Mouse (Mus musculus) A20 (cell line): ENCODE data around the gene Dock4.
A peak's percentile ranks its signal among the peaks of the same experiment; 100 is the strongest.

Experiments
- DNase-seq: peaks from one replicate; pipeline ENCODE4 v3.0.0-alpha.2; 2011; ENCODE audit warnings: low read depth, low spot score

The Dock4 gene

DNA sequence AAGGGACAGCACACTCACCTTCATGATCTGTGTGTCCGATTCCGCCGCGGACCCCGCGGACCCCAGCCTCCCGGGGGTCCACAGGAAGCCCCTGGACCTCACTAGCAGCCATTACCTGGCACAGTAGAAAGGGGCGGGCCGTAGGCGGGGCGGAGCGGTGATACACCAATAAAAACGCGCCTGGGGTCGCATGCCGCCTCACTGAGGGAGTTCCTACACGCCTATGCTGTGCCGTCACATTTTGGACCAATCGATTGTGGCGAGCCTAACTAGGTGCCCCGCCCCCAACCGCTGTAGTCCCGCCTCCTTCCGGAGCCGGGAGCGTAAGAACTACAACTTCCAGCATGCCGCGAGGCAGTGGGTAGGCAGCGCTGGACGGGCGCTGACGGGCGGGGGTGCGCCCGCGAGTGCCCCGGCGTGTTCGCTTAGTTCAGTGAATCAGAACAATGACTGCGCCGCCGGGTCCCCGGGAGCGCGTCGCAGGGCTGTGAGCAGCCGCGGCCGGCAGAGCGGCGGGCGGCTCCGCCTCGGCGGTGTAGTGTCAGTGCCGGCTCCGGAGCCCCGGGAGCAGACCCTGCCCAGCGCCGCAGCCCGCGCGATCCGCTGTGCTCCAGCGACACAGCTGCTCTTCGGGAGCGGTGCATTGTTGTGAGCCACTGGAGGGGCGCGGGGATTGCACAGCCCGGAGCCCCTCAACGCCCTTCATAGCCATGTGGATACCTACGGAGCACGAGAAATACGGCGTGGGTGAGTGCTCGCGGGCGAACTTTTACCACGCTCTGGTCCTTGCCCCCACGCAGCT is at the start of gene Dock4, which contains the start of gene Zfp277:
Gene Dock4 (plus strand): TSS at position 305 of the 802 bp plus-strand sequence.
Gene Zfp277 (minus strand): TSS at position 255 of the 802 bp plus-strand sequence.
- peak; percentile 99 for DNase-seq

- DNase-seq: no peak
Observed at GRCm38 (mm10) chr12:40398916-40399315, 46.8 kb upstream of the Dock4 start.

- no peak for DNase-seq
Observed at GRCm38 (mm10) chr12:40399386-40399785, 46.4 kb upstream of the Dock4 start.

DNA sequence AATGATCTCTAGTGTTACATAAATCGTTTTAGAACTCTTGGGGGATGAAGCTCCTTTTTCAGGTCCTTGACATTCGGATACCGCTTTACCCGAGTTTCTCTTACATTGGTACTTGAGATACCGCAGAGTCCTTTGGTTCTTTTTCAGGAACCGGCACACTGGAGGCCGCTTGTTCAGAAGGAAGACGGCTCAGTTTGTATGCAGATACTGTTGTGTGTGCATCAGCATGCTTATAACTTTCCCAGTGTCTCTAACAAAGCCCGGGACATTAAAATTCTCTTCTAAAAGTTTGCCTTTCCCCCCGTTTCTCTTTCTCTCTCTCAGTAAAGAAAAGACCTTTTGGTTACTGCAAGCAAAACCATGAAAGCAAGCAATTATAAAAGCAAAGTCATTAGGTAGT is 45.9 kb upstream of the Dock4 start:
- no peak for DNase-seq

GRCm38 (mm10) chr12:40414682-40415311 is 31.0 kb upstream of the Dock4 start:
- DNase-seq: no peak

- DNase-seq: no peak
Observed at GRCm38 (mm10) chr12:40415312-40415925, 30.3 kb upstream of the Dock4 start.

GRCm38 (mm10) chr12:40417257-40417656 is 28.5 kb upstream of the Dock4 start:
- no peak for DNase-seq

DNA sequence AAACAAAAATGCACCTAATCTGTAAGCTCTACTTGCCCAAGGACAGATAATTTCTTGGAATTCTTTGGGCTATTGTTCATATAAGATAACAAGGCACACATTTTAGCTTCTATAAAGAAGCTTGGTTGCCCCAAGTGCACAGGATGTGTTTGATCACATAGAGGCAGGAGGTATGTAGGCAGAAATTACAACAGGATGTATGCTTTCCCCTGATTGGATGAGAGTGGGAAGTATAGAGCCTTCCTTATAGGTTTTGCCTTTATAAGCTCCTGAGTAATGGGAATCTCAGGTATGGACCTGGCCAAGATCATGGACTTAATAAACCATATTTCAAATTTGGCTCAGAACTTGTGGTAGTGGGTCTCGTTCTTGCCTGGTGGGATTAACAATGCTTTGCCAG is 20.8 kb upstream of the Dock4 start:
- no peak for DNase-seq

DNA sequence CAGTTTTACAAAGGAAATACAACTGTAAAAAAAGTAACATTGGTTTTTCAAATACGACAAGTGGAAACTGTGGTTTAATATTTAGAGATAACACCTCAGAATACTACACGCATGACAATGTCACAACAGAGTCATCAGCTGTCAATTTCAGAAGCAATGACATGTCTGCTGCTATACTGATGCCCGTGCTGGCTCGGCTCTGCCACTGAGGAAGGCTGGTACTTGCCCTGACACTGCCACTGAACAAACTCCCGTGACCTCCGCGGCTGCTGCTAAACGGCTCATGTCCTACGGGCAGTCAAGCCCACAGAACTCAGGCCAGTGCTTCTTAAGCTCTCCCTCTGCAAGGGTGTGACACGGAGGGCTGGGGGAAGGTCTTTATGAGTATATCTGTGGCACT is 18.1 kb upstream of the Dock4 start:
- DNase-seq: no peak

- no peak for DNase-seq
Observed at GRCm38 (mm10) chr12:40429976-40430375, 15.8 kb upstream of the Dock4 start.

DNA sequence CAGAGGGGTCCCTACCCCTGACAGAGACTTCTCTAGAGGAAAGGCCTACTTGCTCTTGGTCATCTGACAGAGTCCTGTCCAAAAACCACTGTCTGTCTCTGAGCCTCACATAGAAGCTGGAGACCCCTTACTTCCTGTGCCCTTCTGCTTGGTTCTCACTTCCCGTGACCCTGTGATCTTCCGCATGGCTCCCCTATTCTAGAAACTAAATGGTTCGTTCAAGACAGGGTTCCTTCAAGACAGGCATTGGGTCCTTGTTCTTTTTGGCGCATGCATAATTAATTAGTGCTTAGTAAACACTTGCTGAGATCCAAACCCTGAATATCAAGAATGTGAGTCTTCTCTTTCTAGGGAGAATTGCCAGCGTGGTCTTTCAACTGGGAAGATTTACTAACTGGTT is 14.7 kb upstream of the Dock4 start:
- no peak for DNase-seq

DNA sequence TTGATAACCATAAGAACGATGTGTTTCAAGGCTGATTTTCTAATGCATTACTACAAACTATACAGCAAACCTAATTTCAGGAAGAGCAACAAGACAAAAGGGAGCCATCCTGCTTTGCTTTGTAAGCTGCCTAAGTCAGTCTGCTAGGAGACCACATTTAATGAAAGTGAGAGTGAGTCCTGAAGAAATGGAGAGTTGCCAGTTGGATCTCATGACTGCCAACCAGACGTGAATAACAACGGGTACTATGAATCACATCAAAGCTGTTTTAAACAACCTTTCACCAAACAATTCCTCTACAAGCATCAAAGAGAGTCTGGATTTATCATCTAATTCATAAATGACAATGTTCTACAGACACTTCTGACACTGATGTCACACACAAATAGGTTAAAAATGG is 11.7 kb upstream of the Dock4 start:
- DNase-seq: no peak

GRCm38 (mm10) chr12:40438049-40438448 is 7.7 kb upstream of the Dock4 start:
- DNase-seq: no peak

DNA sequence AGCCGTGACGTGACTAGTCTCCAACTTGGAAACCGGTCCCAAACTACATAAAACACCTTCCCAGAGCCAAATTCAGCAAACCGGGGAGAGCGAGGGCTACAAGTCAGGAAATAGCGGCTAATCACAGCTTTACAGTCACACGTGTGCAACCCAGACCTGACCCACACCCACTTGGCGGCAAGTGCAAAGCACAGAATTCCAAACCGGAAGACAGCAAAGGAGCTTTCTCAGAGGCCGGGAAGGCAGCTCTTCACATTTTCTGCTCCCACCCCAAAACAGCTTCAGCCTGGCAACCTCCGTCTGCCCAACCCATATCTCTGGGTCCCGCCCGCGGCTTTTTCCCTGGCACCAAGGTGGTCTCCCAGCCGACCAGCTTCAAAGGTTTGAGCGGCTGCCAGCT is 546 bp upstream of the Dock4 start:
- DNase-seq: no peak

- DNase-seq: peak; percentile 51
Observed at GRCm38 (mm10) chr12:40446450-40447381, 964 bp downstream of the Dock4 start.

DNA sequence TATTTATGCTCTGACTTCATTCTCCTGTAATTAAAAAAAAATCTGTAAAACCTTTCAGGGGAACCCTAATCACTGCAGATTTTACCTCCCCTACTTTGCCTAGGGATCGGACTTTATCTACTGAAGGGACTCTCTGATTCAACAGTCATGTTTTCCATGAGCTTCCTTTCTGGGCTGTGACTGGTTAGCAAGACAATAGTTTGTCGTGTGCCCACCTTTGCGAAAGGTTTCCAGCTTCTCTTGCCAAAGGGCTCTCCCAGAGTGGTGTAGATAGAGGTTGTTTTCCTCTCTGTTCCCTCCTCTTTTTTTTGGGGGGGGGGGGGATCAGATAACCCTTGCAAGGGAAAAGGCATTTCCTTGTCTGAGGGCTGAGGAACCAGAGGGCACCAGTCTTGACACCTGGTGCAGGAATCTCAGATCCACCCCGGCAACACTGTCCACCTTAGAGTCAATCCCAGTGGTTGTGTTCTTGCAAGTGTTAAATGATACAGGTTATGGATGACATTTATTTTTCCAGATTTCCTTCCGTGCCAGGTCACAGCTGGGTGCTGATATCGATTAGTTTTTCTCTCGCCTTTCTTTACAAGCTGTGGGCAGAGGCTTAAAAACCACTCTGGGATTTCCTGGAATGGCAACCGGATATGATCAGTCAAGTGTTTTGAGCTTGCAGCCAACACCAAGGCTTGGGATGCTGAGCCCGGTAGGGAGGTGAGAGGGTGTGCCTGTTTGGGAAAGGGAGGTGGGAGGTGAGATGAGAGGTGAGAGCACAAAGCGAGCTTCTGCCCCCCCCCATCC is 2.0 kb downstream of the Dock4 start:
- no peak for DNase-seq

- no peak for DNase-seq
Observed at GRCm38 (mm10) chr12:40449119-40449795, 3.5 kb downstream of the Dock4 start.

DNA sequence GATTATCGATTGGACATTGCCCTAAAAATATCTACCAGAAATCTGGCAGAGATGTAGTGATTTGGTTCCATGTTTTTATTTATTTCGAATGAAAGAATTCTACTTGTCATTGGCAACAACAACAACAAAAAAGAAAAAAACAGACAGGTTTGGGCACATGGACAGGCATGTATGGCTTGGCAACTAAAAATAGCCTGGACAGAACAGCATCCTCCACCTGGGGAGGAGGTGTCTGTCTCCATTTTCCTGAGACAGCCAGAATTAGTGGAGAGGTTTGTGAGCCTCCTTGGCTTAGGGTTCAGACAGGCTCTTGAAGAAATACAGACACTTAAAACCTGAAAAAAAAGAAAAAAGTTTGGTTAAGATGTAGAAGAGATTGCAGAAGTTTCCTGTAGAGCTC is 10.8 kb downstream of the Dock4 start:
- no peak for DNase-seq

DNA sequence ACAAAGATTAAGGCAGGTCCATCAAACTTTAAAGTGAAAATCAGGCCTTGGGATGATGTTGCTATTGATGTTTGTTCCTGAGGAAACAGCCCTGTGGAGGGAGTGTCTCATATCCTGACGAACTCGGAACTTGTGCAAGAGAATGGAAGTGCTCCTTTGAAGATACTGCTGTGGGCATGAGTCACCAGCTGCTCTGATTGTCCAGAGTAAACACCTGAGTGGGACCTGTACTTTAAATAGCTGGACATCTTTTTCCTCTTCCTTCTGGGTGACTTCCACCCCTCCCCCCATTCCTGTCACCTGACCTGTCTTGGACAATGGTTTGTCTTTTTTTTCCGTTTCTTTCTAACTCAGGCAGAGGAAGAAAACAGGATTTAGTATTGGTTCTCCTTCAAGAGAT is 13.2 kb downstream of the Dock4 start:
- DNase-seq: no peak

DNA sequence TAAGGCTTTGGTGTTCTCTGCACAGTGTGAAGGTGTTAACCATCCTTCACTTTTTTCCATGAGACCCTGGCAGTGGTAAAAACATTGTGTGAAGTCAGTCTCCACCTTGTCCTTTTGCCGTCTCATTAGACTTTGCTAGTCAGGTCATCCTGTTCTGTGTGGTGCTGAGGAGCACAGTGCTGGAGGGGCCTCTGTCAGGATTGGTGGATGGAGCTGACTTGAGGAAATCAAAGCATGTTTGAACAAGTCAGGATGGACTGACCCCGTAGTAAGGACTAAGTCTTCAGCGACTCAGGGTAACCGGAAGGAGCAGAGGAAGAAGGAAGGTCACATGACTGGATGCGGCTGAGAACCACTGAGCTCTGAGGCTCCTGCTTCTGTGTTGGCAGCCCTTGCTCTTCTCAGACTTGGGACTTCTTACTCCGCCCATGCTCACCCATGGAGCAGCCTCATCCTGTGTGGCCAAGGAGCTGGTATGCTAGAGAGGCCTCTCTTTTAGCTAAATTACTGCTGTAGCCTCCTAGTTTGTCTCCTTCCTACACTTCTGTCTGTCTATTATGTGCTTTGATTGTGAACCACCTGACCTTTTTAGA is 14.0 kb downstream of the Dock4 start:
- no peak for DNase-seq
